ENCODE assay signal across 8 mouse cellular contexts in genomic region chr10:78159252-78159878, GRCm38 (mm10). TPM values are rescaled to one million over a fixed set of nuclear protein-coding genes. Genes with fewer than 3 reads are reported as not detected.
DNase-seq lines count a peak whose midpoint lies in the region; ATAC-seq and TF ChIP-seq lines count a peak whose summit lies in the region.

No protein-coding gene starts in this region.

- no peak for TF ChIP-seq EP300 in liver, embryonic 14.5 days (IDR thresholded peaks at IDR 0.05; ENCODE audit: low read depth)

- H3K27me3 ChIP-seq in kidney, adult 2 months (replicated peaks; ENCODE audit: control insufficient read depth, insufficient read depth, low read length) = no peaks in the 10 kb centered on the region
- no peaks in the 10 kb centered on the region for H3K27me3 ChIP-seq in liver, embryonic 14.5 days (ENCODE audit: control insufficient read depth, insufficient read depth, low read length)

- 12% methylated on average over 17 of the region's 17 CpGs for WGBS in kidney, adult 2 months
- 9% methylated on average over 17 of the region's 17 CpGs for WGBS in liver, embryonic 14.5 days (ENCODE audit: insufficient replicate concordance)

- peak overlapping the region; percentile 17; the same call in 1 of the 2 replicates for H3K4me3 ChIP-seq in kidney, adult 2 months (ENCODE audit: insufficient read depth, low read depth, low read length)
- H3K4me3 ChIP-seq in liver, embryonic 14.5 days (ENCODE audit: insufficient read depth in 1 of 2, low read depth in 2 of 2, low read length in 2 of 2) = peak overlapping the region; percentile 24 to 42

- no peak for TF ChIP-seq POLR2A in kidney, adult 2 months (IDR thresholded peaks at IDR 0.05; ENCODE audit: low read depth, low read length)

- peak; percentile 40 for ATAC-seq in liver, embryonic 14.5 days (ENCODE audit: insufficient read depth)

- DNase-seq in ovary, adult 18-20 months (ENCODE audit: low spot score) = peak; percentile 59
- no peak for DNase-seq in ovary, postnatal 14 days (ENCODE audit: low spot score)
- peak; percentile 73 to 75 for DNase-seq in cerebellum, postnatal 10 days
- peak; percentile 52 to 74 for DNase-seq in heart, adult 9 months (ENCODE audit: low spot score in 2 of 2)
- DNase-seq in kidney, adult 2 months = peak; percentile 90
- DNase-seq in liver, embryonic 14.5 days (ENCODE audit: low read depth in 3 of 3, low spot score in 3 of 3) = peak; percentile 30 to 41 (median 39)
- DNase-seq in natural killer cell, adult 2 months (ENCODE audit: low spot score in 2 of 2) = peak; percentile 46 to 72
- peak; percentile 75 for DNase-seq in thymus, postnatal 25 days

- no peak for TF ChIP-seq CTCF in kidney, adult 2 months (conservative IDR thresholded peaks at IDR 0.05; ENCODE audit: insufficient read depth, insufficient read length, low read depth, low read length)
- no peak for TF ChIP-seq CTCF in liver, embryonic 14.5 days (IDR thresholded peaks at IDR 0.05; ENCODE audit: low read depth)

- H3K27ac ChIP-seq in kidney, adult 2 months (ENCODE audit: insufficient read depth, low read depth, low read length) = peak overlapping the region; percentile 19; the same call in 1 of the 2 replicates
- no peak overlapping the region for H3K27ac ChIP-seq in liver, embryonic 14.5 days

- no peaks in the 10 kb centered on the region for H3K9me3 ChIP-seq in liver, embryonic 14.5 days (ENCODE audit: control insufficient read depth, low read length)

- H3K9ac ChIP-seq in liver, embryonic 14.5 days (replicated peaks) = no peak overlapping the region

- H3K4me2 ChIP-seq in liver, embryonic 14.5 days (ENCODE audit: low read depth) = peak overlapping the region; percentile 56

- H3K36me3 ChIP-seq in kidney, adult 2 months (ENCODE audit: control insufficient read depth, insufficient read depth, low read length) = 0 out of 2 replicates have a peak, but pooled peaks cover 2% of the 10 kb centered on the region
- H3K36me3 ChIP-seq in liver, embryonic 14.5 days (replicated peaks; ENCODE audit: control insufficient read depth, insufficient read depth, low read depth) = no peaks in the 10 kb centered on the region

- H3K4me1 ChIP-seq in kidney, adult 2 months (ENCODE audit: control insufficient read depth, insufficient read depth, low read length) = peaks cover 12% of the 10 kb centered on the region; the same call in 1 of the 2 replicates
- peaks cover 2 to 6% of the 10 kb centered on the region in 2 experiments; a peak in 2 of 4 replicates for H3K4me1 ChIP-seq in liver, embryonic 14.5 days (replicated peaks; ENCODE audit: control insufficient read depth in 2 of 2, insufficient read depth in 2 of 2, low read length in 1 of 2)

RNA-seq across cellular contexts. Expression of gene D10Jhu81e, which starts 10.2 kb away (rescaled TPM):
- polyA plus RNA-seq in kidney, adult 2 months (2012; rRNA removed) = 283 and 352 TPM in 2 replicates
- polyA plus RNA-seq in liver, embryonic 14.5 days (2012; rRNA removed) = 34.1 and 39.1 TPM in 2 replicates
- polyA plus RNA-seq in liver, embryonic 14.5 days (2014; fragmentation: Nextera tagmentation; extraction: Ambion mirVana) = 11.7 and 15.6 TPM in 2 replicates

RNA-seq across cellular contexts. Expression of gene Pwp2, which starts 25.6 kb away (rescaled TPM):
- polyA plus RNA-seq in kidney, adult 2 months (2012; rRNA removed) = 7.9 and 8.2 TPM in 2 replicates
- polyA plus RNA-seq in liver, embryonic 14.5 days (2012; rRNA removed) = 6.1 and 7.5 TPM in 2 replicates
- polyA plus RNA-seq in liver, embryonic 14.5 days (2014; fragmentation: Nextera tagmentation; extraction: Ambion mirVana) = 7.2 and 9.6 TPM in 2 replicates
